In genomic region chr19:32198494-32199106, GRCm38 (mm10) we compare ENCODE assay signal across 22 mouse cellular contexts.
DNase-seq lines count a peak whose midpoint lies in the region; ATAC-seq and TF ChIP-seq lines count a peak whose summit lies in the region.
"Had no signal": no experiment of that assay in that cellular context is flagged by ENCODE, and none has a peak within 500 bp of the region (broad histone marks: within the 10 kb centered on the region; RNA-seq: fewer than 3 reads in every experiment).

No protein-coding gene starts in this region.

- H3K4me1 ChIP-seq in heart, adult 2 months (ENCODE audit: control insufficient read depth, insufficient read depth, low read length): peaks cover 35% of the 10 kb centered on the region
- peaks cover 41% of the 10 kb centered on the region for H3K4me1 ChIP-seq in liver, postnatal 0 days (ENCODE audit: insufficient read depth)
- peaks cover 39% of the 10 kb centered on the region for H3K4me1 ChIP-seq in liver, embryonic 11.5 days (replicated peaks; ENCODE audit: control insufficient read depth, insufficient read depth, low read length)
- H3K4me1 ChIP-seq in stomach, postnatal 0 days (replicated peaks; ENCODE audit: control insufficient read depth, insufficient read depth): 0 out of 2 replicates have a peak, but pooled peaks cover 6% of the 10 kb centered on the region
- H3K4me1 ChIP-seq: forebrain, embryonic 12.5 days had no signal

- H3K4me2 ChIP-seq in liver, postnatal 0 days (ENCODE audit: low read depth, low read length): no peak overlapping the region
- H3K4me2 ChIP-seq in liver, embryonic 11.5 days: no peak overlapping the region
- no peak overlapping the region for H3K4me2 ChIP-seq in stomach, postnatal 0 days (replicated peaks; ENCODE audit: low read depth)
- H3K4me2 ChIP-seq: forebrain, embryonic 12.5 days; heart, embryonic 12.5 days; hindbrain, embryonic 13.5 days; lung, embryonic 14.5 days; midbrain, embryonic 11.5 days had no signal

- TF ChIP-seq POLR2A in heart, adult 2 months (IDR thresholded peaks at IDR 0.05; ENCODE audit: insufficient read depth, low read depth, low read length): no peak

- ATAC-seq in liver, postnatal 0 days: no peak
- no peak for ATAC-seq in liver, embryonic 11.5 days (replicated peaks; ENCODE audit: low FRiP score)
- no peak for ATAC-seq in stomach, postnatal 0 days (ENCODE audit: low FRiP score, low TSS enrichment)
- ATAC-seq in megakaryocyte-erythroid progenitor cell, adult 5-6 weeks (replicated peaks; ENCODE audit: low FRiP score, low TSS enrichment, poor library complexity, severe bottlenecking): no peak
- ATAC-seq: inflammation-experienced regulatory T-cells, adult 6 months had no signal

- 96% methylated on average over 7 of the region's 7 CpGs for WGBS in heart, adult 2 months
- 94% methylated on average over 7 of the region's 7 CpGs for WGBS in liver, postnatal 0 days (ENCODE audit: insufficient replicate concordance)
- 92% methylated on average over 7 of the region's 7 CpGs for WGBS in liver, embryonic 11.5 days
- 79% methylated on average over 7 of the region's 7 CpGs for WGBS in stomach, postnatal 0 days

- H3K4me3 ChIP-seq in heart, adult 2 months: no peak overlapping the region
- H3K4me3 ChIP-seq in liver, postnatal 0 days (ENCODE audit: low read depth, low read length): no peak overlapping the region
- no peak overlapping the region for H3K4me3 ChIP-seq in liver, embryonic 11.5 days (ENCODE audit: low read depth, low read length)
- no peak overlapping the region for H3K4me3 ChIP-seq in stomach, postnatal 0 days (ENCODE audit: low read depth, low read length)
- H3K4me3 ChIP-seq: embryonic facial prominence, embryonic 10.5 days; forebrain, embryonic 12.5 days; heart, embryonic 12.5 days; hindbrain, embryonic 13.5 days had no signal

- no peak for DNase-seq in heart, adult 2 months
- no peak for DNase-seq in heart, postnatal 36 days
- DNase-seq in liver, postnatal 0 days: no peak
- DNase-seq in liver, embryonic 11.5 days (ENCODE audit: low spot score): no peak
- DNase-seq in Muller cell, postnatal 12 days (ENCODE audit: inconsistent ontology term): peak; percentile 68
- DNase-seq in stomach, postnatal 0 days (ENCODE audit: low spot score): no peak
- DNase-seq in layer of hippocampus, adult 11-12 months (ENCODE audit: low spot score): no peak
- DNase-seq: cerebellum, adult 2 months; gastrocnemius, postnatal 36 days; heart, postnatal 14 days; left cerebral cortex, postnatal 4 days; liver; lung, embryonic 14.5 days; spleen, adult 18-20 months had no signal

- TF ChIP-seq CTCF in heart, adult 2 months (IDR thresholded peaks at IDR 0.05): peak; percentile 52
- TF ChIP-seq CTCF in liver, postnatal 0 days (IDR thresholded peaks at IDR 0.05; ENCODE audit: low read depth): peak; percentile 43
- TF ChIP-seq CTCF in stomach, postnatal 0 days (IDR thresholded peaks at IDR 0.05; ENCODE audit: low read depth): peak; percentile 38

- peaks cover 47% of the 10 kb centered on the region for H3K36me3 ChIP-seq in heart, adult 2 months (ENCODE audit: control insufficient read depth, insufficient read depth, low read length)
- H3K36me3 ChIP-seq in liver, postnatal 0 days (replicated peaks; ENCODE audit: insufficient read depth, low read length): peaks cover 4% of the 10 kb centered on the region; the same call in 1 of the 2 replicates
- H3K36me3 ChIP-seq in liver, embryonic 11.5 days (ENCODE audit: control insufficient read depth, insufficient read depth, low read length): no peaks in the 10 kb centered on the region
- no peaks in the 10 kb centered on the region for H3K36me3 ChIP-seq in stomach, postnatal 0 days (ENCODE audit: control insufficient read depth, insufficient read depth, low read length)
- H3K36me3 ChIP-seq: embryonic facial prominence, embryonic 10.5 days; forebrain, embryonic 12.5 days; heart, embryonic 12.5 days; hindbrain, embryonic 13.5 days had no signal

- intact Hi-C loops in heart, adult 2 months (cut with DNase I): no loop called here
- intact Hi-C loops in heart, postnatal 36 days (cut with DNase I): loop anchor here (5.0 kb wide), 1 partner anchor 189 kb away; the partner anchor contains the start of gene Sgms1

- H3K79me2 ChIP-seq in heart, adult 2 months (replicated peaks; ENCODE audit: control insufficient read depth, insufficient read depth, low read length): peaks cover 10% of the 10 kb centered on the region

- no peaks in the 10 kb centered on the region for H3K27me3 ChIP-seq in heart, adult 2 months (ENCODE audit: control insufficient read depth, insufficient read depth, low read length)
- H3K27me3 ChIP-seq in liver, postnatal 0 days (ENCODE audit: insufficient read depth, low read length): no peaks in the 10 kb centered on the region
- no peaks in the 10 kb centered on the region for H3K27me3 ChIP-seq in liver, embryonic 11.5 days (replicated peaks; ENCODE audit: control insufficient read depth, insufficient read depth, low read length)
- no peaks in the 10 kb centered on the region for H3K27me3 ChIP-seq in stomach, postnatal 0 days (ENCODE audit: control insufficient read depth, insufficient read depth, low read length)
- H3K27me3 ChIP-seq: forebrain, embryonic 12.5 days; heart, embryonic 12.5 days; hindbrain, embryonic 13.5 days had no signal

- no peak overlapping the region; the same call in 1 of the 2 replicates for H3K27ac ChIP-seq in heart, adult 2 months
- H3K27ac ChIP-seq in liver, postnatal 0 days (ENCODE audit: low read depth): no peak overlapping the region
- H3K27ac ChIP-seq in liver, embryonic 11.5 days (ENCODE audit: low read depth, low read length): no peak overlapping the region
- no peak overlapping the region for H3K27ac ChIP-seq in stomach, postnatal 0 days (replicated peaks)
- H3K27ac ChIP-seq: embryonic facial prominence, embryonic 10.5 days; forebrain, embryonic 12.5 days; hindbrain, embryonic 13.5 days; macrophage had no signal

- no peaks in the 10 kb centered on the region for H3K9me3 ChIP-seq in liver, postnatal 0 days (ENCODE audit: low read length)
- H3K9me3 ChIP-seq in liver, embryonic 11.5 days (ENCODE audit: control insufficient read depth, low read length): no peaks in the 10 kb centered on the region
- H3K9me3 ChIP-seq in stomach, postnatal 0 days (ENCODE audit: control insufficient read depth, low read length): no peaks in the 10 kb centered on the region
- H3K9me3 ChIP-seq: embryonic facial prominence, embryonic 10.5 days; forebrain, embryonic 12.5 days; heart, embryonic 12.5 days; hindbrain, embryonic 13.5 days had no signal

- no peak overlapping the region for H3K9ac ChIP-seq in heart, adult 2 months (ENCODE audit: low read depth, low read length)
- H3K9ac ChIP-seq in liver, postnatal 0 days (replicated peaks): no peak overlapping the region
- H3K9ac ChIP-seq in liver, embryonic 11.5 days (ENCODE audit: low read depth, low read length): no peak overlapping the region
- no peak overlapping the region for H3K9ac ChIP-seq in stomach, postnatal 0 days (ENCODE audit: low read length)
- H3K9ac ChIP-seq: forebrain, embryonic 12.5 days; heart, embryonic 12.5 days; hindbrain, embryonic 13.5 days; lung, embryonic 14.5 days had no signal

- no peak for TF ChIP-seq EP300 in heart, adult 2 months (IDR thresholded peaks at IDR 0.05; ENCODE audit: insufficient read depth, low read depth, low read length)
- no peak for TF ChIP-seq EP300 in liver, postnatal 0 days (IDR thresholded peaks at IDR 0.05; ENCODE audit: low read depth)
- no peak for TF ChIP-seq EP300 in stomach, postnatal 0 days (optimal IDR thresholded peaks at IDR 0.05)
